Mouse (Mus musculus) adrenal gland, adult 2 months (tissue): ENCODE results near the gene Vsx2. TPM values are rescaled to one million over a fixed set of nuclear protein-coding genes. Genes with fewer than 3 reads are reported as not detected.

Experiments used
- polyA plus RNA-seq: library from polyadenylated mRNA; depleted of rRNA; stranded (reverse); fragments of >200 nt; gene quantifications from 2 replicates; pipeline ENCODE4 v1.2.3, GENCODE M21; 2012; rRNA removed
- total RNA-seq, 2 experiments: library from RNA; stranded (reverse); gene quantifications; 2 replicates each; pipeline ENCODE4 v1.2.3; 2021

Gene Vsx2
- total and polyA plus RNA-seq, 3 experiments, result not detected

Other genes with a start within 250 kb of the Vsx2 start
- gene Coq6, start 208.1 kb upstream of the Vsx2 start, total RNA-seq, result 10 to 100 TPM; 57.3 to 59.7 TPM
- 65.9 and 78.5 TPM in 2 replicates for gene Coq6, start 208.1 kb upstream of the Vsx2 start, polyA plus RNA-seq
- gene Fam161b, start 207.9 kb upstream of the Vsx2 start, total RNA-seq, result 1 to 10 TPM; 2.0 to 2.3 TPM
- 0.87 and 0.99 TPM in 2 replicates for gene Fam161b, start 207.9 kb upstream of the Vsx2 start, polyA plus RNA-seq
- gene Entpd5, start 160.7 kb upstream of the Vsx2 start, total RNA-seq, result 100 to 1,000 TPM; 124 to 126 TPM
- gene Entpd5, start 160.7 kb upstream of the Vsx2 start, polyA plus RNA-seq, result 11.9 and 14.8 TPM in 2 replicates
- gene Bbof1, start 160.7 kb upstream of the Vsx2 start, total RNA-seq, result 1 to 10 TPM; 2.7 to 3.4 TPM
- gene Bbof1, start 160.7 kb upstream of the Vsx2 start, polyA plus RNA-seq, result not detected in 2 replicates
- gene Rnf113a2, start 152.6 kb upstream of the Vsx2 start, total RNA-seq, result 10 to 100 TPM; 16.0 to 19.6 TPM
- 0.73 and 0.86 TPM in 2 replicates for gene Rnf113a2, start 152.6 kb upstream of the Vsx2 start, polyA plus RNA-seq
- 100 to 1,000 TPM; 211 to 272 TPM for gene Aldh6a1, start 118.8 kb upstream of the Vsx2 start, total RNA-seq
- 21.7 and 22.0 TPM in 2 replicates for gene Aldh6a1, start 118.8 kb upstream of the Vsx2 start, polyA plus RNA-seq
- 10 to 100 TPM; 16.2 to 19.7 TPM for gene Lin52, start 118.3 kb upstream of the Vsx2 start, total RNA-seq
- gene Lin52, start 118.3 kb upstream of the Vsx2 start, polyA plus RNA-seq, result 5.0 and 6.9 TPM in 2 replicates
- gene Abcd4, start 47.7 kb downstream of the Vsx2 start, total RNA-seq, result 10 to 100 TPM; 12.1 to 12.4 TPM
- gene Abcd4, start 47.7 kb downstream of the Vsx2 start, polyA plus RNA-seq, result 27.7 and 30.3 TPM in 2 replicates
- gene Vrtn, start 71.3 kb downstream of the Vsx2 start, total RNA-seq, result not detected
- not detected in 2 replicates for gene Vrtn, start 71.3 kb downstream of the Vsx2 start, polyA plus RNA-seq
- gene Syndig1l, start 129.1 kb downstream of the Vsx2 start, total RNA-seq, result not detected
- not detected in 2 replicates for gene Syndig1l, start 129.1 kb downstream of the Vsx2 start, polyA plus RNA-seq
- 100 to 1,000 TPM in 1 of 2 experiments, 10 to 100 TPM in 1; 85.4 to 100 TPM for gene Npc2, start 203.4 kb downstream of the Vsx2 start, total RNA-seq
- 126 and 165 TPM in 2 replicates for gene Npc2, start 203.4 kb downstream of the Vsx2 start, polyA plus RNA-seq
- gene Isca2, start 203.5 kb downstream of the Vsx2 start, total RNA-seq, result 10 to 100 TPM; 76.0 to 80.8 TPM
- 42.1 and 54.5 TPM in 2 replicates for gene Isca2, start 203.5 kb downstream of the Vsx2 start, polyA plus RNA-seq